Mouse (Mus musculus): Measurements from ENCODE around the gene Chd1l.

DNA sequence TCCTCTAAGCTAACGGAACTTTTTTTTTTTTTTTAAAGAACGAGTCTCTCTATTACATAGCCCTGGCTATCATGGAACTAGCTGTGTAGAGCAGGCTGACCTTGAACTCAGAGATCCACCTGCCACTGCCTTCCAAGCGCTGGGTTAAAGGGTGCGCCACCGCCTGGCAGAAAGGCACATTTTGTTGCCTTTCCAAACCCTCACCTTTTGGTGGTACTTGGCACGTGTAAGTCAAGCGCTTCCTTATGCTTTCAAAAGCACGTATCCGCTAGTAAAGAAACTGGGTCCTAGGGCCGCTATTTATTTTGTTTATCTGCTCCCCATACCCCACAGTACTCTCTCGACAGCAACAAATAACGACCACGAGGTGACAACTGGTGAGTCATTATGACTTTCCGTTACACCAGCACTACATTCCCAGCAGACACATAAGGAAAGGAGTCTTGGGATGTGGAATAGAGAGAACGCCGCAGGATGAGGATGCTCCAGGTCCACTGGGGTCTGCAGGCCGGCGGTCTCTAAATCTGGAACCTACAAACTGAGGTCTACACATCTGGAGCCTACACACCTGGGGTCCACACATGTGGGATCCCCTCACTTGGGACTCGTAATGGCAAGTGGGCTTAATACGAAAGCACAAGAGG, 680 bp downstream of the Chd1l start:
- TF ChIP-seq POLR2A (IDR thresholded peaks at IDR 0.05; ENCODE audit: control insufficient read depth, extremely low read depth, insufficient read depth, low read length, poor library complexity): no peak
- no peak for TF ChIP-seq CTCF (IDR thresholded peaks at IDR 0.05; ENCODE audit: borderline replicate concordance, control insufficient read depth, extremely low read depth, insufficient read depth, low read length, poor library complexity)

All from thymus, adult 2 months (tissue).